Mouse (Mus musculus): ENCODE data around the gene Mcrip2. TPM values are rescaled to one million over a fixed set of nuclear protein-coding genes. Genes with fewer than 3 reads are reported as not detected.

The Mcrip2 gene
- polyA plus RNA-seq, 1 experiment: 84.8 TPM

- WGBS: 77% methylated on average over 14 of the region's 14 CpGs
- peak overlapping the region; percentile 44 for H3K27ac ChIP-seq (ENCODE audit: insufficient read depth, low read depth, low read length)
These were observed 4.3 kb downstream of the Mcrip2 start for GRCm38 (mm10) chr17:25864311-25864710.

DNA sequence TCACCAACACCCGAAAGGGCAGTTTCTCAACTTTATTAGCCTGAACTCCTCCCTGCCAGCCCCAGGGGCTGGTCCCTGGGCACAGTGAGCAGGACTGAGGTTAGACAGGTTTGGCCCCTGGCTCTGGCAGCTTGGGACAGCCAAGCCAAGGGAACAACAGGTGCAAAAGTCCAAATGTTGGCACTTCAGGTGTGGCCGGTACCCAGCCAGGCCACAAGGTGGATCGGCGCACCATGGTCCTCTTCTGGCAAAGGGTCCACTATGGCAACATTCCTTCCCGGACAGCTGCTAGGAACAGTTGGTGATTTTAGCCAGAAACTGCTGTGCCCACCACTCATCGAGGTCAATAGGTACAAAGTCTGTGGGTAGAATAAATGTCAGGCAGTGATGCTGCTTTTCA, 4.9 kb downstream of the Mcrip2 start:
- WGBS: 36% methylated on average over 6 of the region's 6 CpGs
- Histone ChIP-seq H3K27ac (ENCODE audit: insufficient read depth, low read depth, low read length) (peak overlapping the region; percentile 44), H3K4me3 (ENCODE audit: low read depth, low read length) (no peak overlapping the region)

More at GRCm38 (mm10) chr17:25864311-25864710, 4.3 kb downstream of the Mcrip2 start:
- no peaks in the 10 kb centered on the region for H3K36me3 ChIP-seq (ENCODE audit: control insufficient read depth, insufficient read depth, low read length)
- TF ChIP-seq CTCF (IDR thresholded peaks at IDR 0.05; ENCODE audit: extremely low read depth, insufficient read length, insufficient replicate concordance, low read depth, low read length): no peak
- H3K4me3 ChIP-seq (ENCODE audit: low read depth, low read length): no peak overlapping the region
- no peaks in the 10 kb centered on the region for H3K27me3 ChIP-seq (ENCODE audit: control insufficient read depth, insufficient read depth, low read length)
- H3K4me1 ChIP-seq (ENCODE audit: control insufficient read depth, insufficient read depth, insufficient read length, low read length): peaks cover 45% of the 10 kb centered on the region

GRCm38 (mm10) chr17:25861704-25862612, 6.6 kb downstream of the Mcrip2 start:
- no peaks in the 10 kb centered on the region for H3K27me3 ChIP-seq (ENCODE audit: control insufficient read depth, insufficient read depth, low read length)
- H3K27ac ChIP-seq (ENCODE audit: insufficient read depth, low read depth, low read length): peak overlapping the region; percentile 46
- H3K4me3 ChIP-seq (ENCODE audit: low read depth, low read length): peak overlapping the region; percentile 81
- peaks cover 35% of the 10 kb centered on the region for H3K4me1 ChIP-seq (ENCODE audit: control insufficient read depth, insufficient read depth, insufficient read length, low read length)
- TF ChIP-seq POLR2A (IDR thresholded peaks at IDR 0.05; ENCODE audit: low read depth, low read length) (0 out of 2 replicates have a peak, but pooled peaks have one; percentile 39), CTCF (IDR thresholded peaks at IDR 0.05; ENCODE audit: extremely low read depth, insufficient read length, insufficient replicate concordance, low read depth, low read length) (no peak)
- WGBS: 4% methylated on average over 6 of the region's 6 CpGs
- H3K36me3 ChIP-seq (ENCODE audit: control insufficient read depth, insufficient read depth, low read length): no peaks in the 10 kb centered on the region

More for the DNA sequence above, 4.9 kb downstream of the Mcrip2 start:
- TF ChIP-seq POLR2A (IDR thresholded peaks at IDR 0.05; ENCODE audit: low read depth, low read length): no peak
- 0 out of 2 replicates have a peak, but pooled peaks have one; percentile 18 for TF ChIP-seq CTCF (IDR thresholded peaks at IDR 0.05; ENCODE audit: extremely low read depth, insufficient read length, insufficient replicate concordance, low read depth, low read length)
- Histone ChIP-seq H3K4me1 (ENCODE audit: control insufficient read depth, insufficient read depth, insufficient read length, low read length) (peaks cover 40% of the 10 kb centered on the region), H3K36me3 (ENCODE audit: control insufficient read depth, insufficient read depth, low read length) (no peaks in the 10 kb centered on the region), H3K27me3 (ENCODE audit: control insufficient read depth, insufficient read depth, low read length) (no peaks in the 10 kb centered on the region)

- TF ChIP-seq POLR2A (IDR thresholded peaks at IDR 0.05; ENCODE audit: low read depth, low read length): no peak
- no peak for TF ChIP-seq CTCF (IDR thresholded peaks at IDR 0.05; ENCODE audit: extremely low read depth, insufficient read length, insufficient replicate concordance, low read depth, low read length)
- Histone ChIP-seq H3K4me3 (ENCODE audit: low read depth, low read length) (peak within 1 kb of the TSS; percentile 81), H3K27ac (ENCODE audit: insufficient read depth, low read depth, low read length) (peak within 1 kb of the TSS; percentile 46), H3K4me1 (ENCODE audit: control insufficient read depth, insufficient read depth, insufficient read length, low read length) (peaks cover 35% of the 10 kb centered on the region), H3K27me3 (ENCODE audit: control insufficient read depth, insufficient read depth, low read length) (no peaks in the 10 kb centered on the region), H3K36me3 (ENCODE audit: control insufficient read depth, insufficient read depth, low read length) (no peaks in the 10 kb centered on the region)
- WGBS: 2% methylated on average over 65 of the region's 65 CpGs
These were observed 7.5 kb downstream of the Mcrip2 start, which contains the start of gene Wdr90 for GRCm38 (mm10) chr17:25860832-25861703. Wdr90 (minus strand) TSS chr17:25861501.

- no peak for TF ChIP-seq CTCF (IDR thresholded peaks at IDR 0.05; ENCODE audit: extremely low read depth, insufficient read length, insufficient replicate concordance, low read depth, low read length)
- TF ChIP-seq POLR2A (IDR thresholded peaks at IDR 0.05; ENCODE audit: low read depth, low read length): no peak
- Histone ChIP-seq H3K4me1 (ENCODE audit: control insufficient read depth, insufficient read depth, insufficient read length, low read length) (peaks cover 28% of the 10 kb centered on the region), H3K4me3 (ENCODE audit: low read depth, low read length) (no peak overlapping the region), H3K36me3 (ENCODE audit: control insufficient read depth, insufficient read depth, low read length) (no peaks in the 10 kb centered on the region), H3K27ac (ENCODE audit: insufficient read depth, low read depth, low read length) (no peak overlapping the region), H3K27me3 (ENCODE audit: control insufficient read depth, insufficient read depth, low read length) (no peaks in the 10 kb centered on the region)
- WGBS: 91% methylated on average over 6 of the region's 6 CpGs
These were observed 8.3 kb downstream of the Mcrip2 start for GRCm38 (mm10) chr17:25860229-25860628.

GRCm38 (mm10) chr17:25844396-25844901, 24.1 kb downstream of the Mcrip2 start, which contains the start of gene Rhot2:
Rhot2 (minus strand) TSS chr17:25844851.
- H3K4me1 ChIP-seq (ENCODE audit: control insufficient read depth, insufficient read depth, insufficient read length, low read length): peaks cover 10% of the 10 kb centered on the region
- TF ChIP-seq CTCF (IDR thresholded peaks at IDR 0.05; ENCODE audit: extremely low read depth, insufficient read length, insufficient replicate concordance, low read depth, low read length) (peak; percentile 52; the same call in 1 of the 2 replicates), POLR2A (IDR thresholded peaks at IDR 0.05; ENCODE audit: low read depth, low read length) (peak; percentile 93)
- WGBS: 1% methylated on average over 21 of the region's 21 CpGs
- H3K27me3 ChIP-seq (ENCODE audit: control insufficient read depth, insufficient read depth, low read length): no peaks in the 10 kb centered on the region
- H3K4me3 ChIP-seq (ENCODE audit: low read depth, low read length): peak within 1 kb of the TSS; percentile 92
- peaks cover 25% of the 10 kb centered on the region for H3K36me3 ChIP-seq (ENCODE audit: control insufficient read depth, insufficient read depth, low read length)
- H3K27ac ChIP-seq (ENCODE audit: insufficient read depth, low read depth, low read length): peak within 1 kb of the TSS; percentile 52

Measured in small intestine, adult 2 months (tissue).